Mouse (Mus musculus): ENCODE data around the gene Mical2.

Mical2 gene

DNA sequence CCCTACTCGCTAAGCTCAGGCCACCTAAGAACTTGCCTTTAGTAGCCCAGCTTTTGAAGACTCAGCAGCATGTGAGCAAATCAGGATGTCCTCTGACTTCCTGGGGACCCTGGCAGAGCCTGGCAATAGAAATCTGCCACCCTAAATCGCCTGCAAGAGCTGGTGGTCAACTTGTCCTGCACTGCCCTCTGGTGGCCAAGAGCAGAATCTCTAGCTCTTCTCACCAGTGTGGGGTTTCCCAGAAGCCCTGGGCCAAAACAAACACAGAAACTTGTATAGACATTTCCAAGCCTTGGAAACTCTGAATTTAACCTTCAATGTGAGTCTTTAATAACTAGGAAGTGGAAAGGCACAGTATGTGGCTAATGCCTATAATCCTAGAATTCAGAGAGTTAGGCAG, 143.4 kb downstream of the Mical2 start:
- DNase-seq, result peak; percentile 81

DNA sequence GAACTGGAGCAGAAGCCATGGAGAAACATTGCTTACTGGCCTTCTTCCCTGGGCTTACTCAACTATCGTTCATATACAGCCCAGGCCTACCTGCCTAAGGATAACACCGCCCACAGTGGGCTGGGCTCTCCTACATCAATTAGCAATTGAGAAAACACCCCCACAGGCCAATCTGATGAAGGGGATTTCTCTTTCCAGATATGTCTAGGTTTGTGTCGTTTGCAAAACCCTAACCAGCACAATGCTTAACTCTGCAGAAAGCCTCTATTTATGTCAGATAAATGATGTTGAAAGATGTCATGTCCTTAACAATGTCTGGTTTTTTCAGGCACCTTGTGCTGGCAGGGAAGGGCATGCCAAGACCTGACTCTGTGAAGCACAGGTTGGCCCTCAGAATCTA, 144.3 kb downstream of the Mical2 start:
- DNase-seq, result no peak

DNA sequence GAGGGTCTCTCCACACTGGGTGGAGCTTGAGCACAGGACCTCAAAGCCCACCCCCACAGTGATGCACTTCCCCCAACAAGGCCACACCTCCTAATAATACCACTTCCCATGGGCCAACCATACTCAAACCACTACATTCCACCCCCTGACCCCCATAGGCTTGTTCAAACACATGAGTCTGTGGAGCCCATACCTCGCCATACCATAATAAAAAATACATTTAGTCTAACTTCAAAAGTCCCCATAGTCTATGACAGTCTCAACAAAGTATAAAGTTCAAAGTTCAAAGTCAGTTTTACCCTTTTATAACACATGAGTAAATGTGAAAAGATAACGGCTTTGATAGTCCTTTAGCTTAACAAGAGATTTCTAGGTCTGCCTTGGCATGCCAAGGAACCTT, 145.7 kb downstream of the Mical2 start:
- no peak for DNase-seq

DNA sequence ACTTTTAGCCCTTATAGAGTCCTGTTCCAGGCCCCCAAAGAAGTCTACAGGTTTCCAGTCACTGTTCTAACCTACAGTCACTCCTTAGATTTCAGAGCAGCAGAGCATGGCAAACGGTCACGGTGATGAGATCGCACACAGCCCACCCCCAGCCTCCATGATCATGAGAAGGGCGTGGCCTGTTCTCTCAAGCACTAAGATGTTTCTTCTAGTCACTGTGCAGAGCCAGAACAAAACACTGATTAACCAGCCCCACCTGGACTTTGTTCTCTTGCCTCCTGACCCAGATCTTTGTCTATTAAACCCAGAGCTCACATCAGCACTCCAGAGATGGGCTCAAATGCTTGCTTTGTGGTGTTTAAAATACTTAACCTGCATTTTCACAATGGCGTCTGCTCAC, 148.4 kb downstream of the Mical2 start:
- no peak for DNase-seq

DNA sequence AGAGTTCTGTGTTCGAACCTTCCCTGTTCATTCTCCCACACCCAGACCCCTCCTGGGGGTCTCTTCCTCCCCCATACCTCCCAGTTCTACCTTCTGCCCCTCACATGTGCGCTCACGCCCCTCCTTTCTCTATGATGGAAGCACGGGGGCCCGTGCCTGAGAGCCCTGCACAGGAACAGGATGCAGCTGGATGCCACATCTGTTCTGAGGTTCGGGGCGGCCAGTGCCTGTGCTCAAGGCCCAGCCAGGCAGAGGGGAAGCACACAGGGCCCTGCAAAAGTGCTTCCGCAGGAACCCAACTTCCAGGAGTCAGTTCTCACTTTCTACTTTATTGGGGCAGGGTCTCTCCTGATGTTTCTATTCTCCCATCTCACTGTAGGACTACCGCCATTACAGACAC, 149.4 kb downstream of the Mical2 start:
- DNase-seq, result no peak

DNA sequence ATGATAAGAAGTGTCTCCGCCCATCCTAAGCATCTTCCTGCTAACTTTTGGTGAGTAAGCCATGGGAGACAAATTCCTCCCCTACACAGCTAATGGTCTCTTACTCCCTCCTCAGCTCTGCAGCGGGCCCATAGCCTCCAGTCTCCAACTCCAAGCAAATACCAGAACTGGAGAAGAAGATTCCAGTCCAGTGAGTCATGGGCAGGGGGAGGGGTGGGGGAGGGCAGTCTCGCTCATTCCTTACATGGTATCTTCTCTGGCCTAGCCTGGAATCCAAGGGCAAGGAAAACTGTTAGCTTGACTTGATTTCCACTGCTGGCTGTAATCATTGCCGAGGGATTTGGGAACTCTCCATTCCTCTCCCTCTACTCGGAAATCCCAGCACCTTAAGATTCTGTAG, 150.2 kb downstream of the Mical2 start:
- DNase-seq, result no peak

DNA sequence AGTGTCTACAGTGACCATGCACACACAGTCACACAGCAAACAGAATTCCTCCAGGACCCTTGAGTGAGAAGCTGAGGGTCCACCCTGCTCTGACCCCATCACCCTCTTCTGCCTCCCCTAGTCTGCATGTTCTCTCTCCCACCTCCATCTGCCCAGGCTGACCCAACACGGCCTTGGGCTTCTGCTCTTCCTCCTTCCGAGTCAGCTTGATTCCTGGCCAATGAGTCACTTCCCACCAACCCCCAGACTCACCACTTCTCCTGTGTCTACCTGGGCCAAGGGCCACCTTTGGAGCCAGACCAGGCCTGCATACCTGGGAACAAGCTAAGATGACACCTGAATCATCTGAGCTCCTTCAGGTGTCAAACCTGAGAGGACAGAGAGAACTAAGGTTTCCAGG, 151.0 kb downstream of the Mical2 start:
- DNase-seq, result no peak

DNA sequence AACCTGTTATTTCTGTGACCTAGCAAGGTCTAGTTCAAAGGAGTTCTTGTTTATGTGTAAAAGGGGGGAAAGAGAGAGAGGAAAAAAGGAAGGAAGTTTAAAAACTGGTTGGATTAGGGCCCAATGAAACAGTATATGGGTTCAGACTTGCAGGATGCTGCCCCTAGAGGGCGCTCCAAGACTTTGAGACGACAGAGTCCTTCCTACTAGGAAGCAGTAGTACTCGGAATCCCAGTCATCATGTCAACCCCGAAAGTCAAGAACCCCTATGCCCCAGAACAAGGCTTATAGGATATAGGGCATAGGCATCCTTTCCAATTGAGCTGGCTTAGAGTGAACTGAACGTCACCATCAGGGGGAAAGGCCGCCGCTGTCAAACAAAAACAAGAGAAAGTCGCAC, 151.7 kb downstream of the Mical2 start:
- DNase-seq, result peak; percentile 59

DNA sequence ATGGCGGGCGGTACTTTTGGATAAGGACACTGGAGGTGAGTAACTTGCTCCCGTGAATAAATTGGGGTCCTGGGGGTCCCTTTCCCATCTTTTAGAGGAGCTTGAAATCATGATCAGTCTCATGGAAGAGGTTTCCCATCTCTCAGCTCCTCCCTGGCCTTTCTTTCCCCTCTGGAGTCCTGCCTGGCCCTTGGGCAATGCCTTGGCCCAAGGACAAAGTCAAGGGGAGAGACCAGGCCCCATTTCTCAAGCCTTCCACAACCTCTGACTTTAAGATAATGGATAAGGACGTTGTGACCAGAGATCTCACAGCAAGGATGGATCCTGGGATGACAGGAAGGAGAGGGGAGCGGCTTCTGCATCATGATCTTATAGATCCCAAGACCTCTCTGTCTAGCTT, 152.4 kb downstream of the Mical2 start:
- no peak for DNase-seq

DNA sequence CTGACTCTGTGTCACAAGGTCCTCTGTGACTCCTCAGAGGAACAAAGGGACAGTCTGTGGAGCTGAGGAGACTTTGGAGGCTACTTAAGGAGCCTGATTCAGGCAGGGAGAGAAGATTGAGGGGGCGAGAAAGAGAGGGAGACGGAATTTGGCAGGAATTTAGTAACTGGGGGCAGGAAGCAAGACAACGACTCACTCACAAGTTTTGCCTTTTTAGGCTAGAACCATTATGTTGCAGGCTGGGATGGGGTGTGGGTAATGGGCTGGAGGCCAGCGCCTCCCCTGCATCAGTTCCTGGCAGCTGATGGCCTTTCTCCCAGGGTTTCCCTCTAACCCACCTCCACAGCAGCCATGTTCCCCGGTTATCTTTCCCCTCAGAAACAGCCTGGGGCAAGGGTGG, 152.8 kb downstream of the Mical2 start:
- DNase-seq, result no peak

DNA sequence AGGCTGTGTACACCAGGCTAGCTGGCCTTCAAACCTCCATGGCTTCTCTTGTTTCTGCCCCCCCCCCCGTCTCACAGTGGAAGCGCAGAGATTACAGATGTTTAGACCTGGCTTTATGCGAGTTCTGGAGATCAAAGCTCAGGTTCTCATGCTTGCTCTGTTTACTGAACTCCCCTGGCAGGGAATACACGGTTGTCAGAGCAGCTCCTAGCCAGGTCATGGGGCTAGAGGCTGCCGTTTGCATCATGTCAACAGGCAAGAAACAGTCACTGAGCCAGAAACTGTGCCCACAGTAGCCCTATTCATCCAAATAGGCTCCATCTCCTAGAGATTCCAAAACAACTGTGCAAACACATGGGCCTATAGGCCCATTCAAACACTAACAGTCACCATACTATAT, 160.9 kb downstream of the Mical2 start:
- DNase-seq, result no peak

DNA sequence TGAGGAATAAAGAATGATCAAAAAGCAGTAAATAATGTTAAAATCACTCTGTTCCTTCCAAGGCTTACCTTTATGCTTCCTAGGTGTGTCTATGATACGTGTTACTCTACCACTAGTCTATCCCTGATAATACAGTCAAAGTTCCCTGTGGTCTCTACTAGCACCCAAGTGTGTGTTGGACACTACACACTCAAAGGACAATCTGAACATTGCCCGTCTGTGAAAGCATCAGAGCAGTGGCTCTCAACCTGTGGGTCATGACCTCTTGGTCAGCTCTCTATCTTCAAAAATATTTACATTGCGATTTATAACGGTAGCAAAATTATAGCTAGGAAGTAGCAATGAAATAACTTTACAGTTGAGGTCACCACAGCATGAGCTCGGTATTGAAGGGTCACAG, 162.2 kb downstream of the Mical2 start:
- no peak for DNase-seq

DNA sequence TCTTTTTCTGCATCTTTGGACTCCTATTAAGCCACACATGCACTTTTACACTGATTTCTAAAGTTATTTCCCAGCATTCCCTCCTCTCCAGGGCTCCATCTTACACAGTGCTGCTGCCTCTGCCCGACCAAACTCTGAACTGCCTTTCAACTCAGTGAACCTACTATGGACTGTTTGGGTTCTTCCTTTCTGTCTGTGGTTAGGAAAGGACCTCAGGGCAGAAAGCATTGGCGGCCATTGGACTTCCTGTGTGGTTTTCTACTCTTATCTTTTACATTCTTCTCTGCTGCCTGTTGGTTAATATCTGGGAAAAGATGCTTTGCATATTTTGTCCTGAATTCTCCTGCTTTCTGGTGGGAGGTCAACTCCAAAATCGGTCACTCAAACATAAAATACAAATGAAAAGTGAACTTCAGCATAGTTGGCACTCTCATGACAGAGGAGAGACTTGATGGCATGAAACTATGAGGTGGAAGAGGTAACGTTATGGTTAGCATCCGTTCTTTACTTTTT, 162.8 kb downstream of the Mical2 start:
- DNase-seq, result no peak

DNA sequence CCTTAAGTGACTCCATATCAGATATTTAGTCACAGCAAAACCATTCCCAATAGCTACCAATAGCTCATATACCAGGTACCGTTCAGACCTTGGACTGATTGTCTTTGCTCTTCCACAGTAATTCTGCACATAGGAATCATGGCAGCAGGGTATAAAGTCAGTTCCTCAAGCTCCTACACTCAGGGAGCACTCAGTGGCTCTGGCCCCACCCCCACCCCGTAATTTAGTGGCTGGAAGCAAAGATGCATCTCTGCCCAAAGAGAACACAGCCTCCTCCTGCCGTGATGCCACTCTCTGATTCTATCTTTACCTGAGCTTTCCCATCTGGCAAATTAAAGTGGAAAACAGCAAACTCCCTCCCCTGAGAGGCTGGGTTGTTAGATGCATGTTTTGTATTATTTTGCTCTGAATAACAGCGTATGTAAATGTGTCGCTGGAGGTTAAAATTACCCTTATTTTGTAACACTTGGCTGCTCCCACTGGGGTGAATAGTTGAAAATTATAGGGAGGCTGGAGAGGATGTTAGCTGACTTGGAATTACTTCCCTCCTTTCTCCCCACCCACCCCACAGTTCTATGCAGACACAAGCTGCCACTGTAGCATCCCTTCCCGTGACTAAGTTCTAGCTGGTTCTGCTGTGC, 164.1 kb downstream of the Mical2 start:
- DNase-seq, result no peak

DNA sequence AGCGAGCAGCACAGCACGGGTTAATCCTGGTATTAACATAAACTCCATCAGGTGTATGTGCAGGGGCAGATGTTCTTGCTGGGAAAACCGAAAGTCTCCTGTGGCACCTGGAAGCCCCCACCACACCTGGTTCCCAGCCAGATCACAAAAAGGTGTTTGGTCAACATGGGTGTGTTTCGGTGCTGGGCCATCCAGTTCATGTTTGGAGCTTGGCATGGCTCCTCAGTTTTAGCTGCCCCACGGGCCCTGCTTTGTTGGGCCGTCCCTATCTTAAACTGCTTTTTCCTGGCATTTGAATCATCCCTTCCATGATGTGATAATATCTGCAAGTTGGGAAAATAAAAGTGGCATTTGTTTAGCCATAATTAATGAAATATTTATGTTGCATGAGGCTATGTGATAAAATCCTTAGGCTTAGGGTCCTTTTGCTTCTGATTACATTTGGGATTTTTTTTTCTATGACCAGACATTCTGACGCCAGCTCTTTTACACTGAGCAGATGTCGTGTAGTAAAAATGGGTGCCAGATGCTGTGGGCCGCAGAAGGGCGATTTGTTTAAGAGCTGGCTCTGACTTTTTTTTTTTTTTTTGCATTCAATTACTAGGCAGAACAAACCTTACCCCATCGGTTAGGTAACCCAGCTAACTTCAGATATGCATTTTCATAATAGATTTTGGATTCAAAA, 164.7 kb downstream of the Mical2 start:
- no peak for DNase-seq

DNA sequence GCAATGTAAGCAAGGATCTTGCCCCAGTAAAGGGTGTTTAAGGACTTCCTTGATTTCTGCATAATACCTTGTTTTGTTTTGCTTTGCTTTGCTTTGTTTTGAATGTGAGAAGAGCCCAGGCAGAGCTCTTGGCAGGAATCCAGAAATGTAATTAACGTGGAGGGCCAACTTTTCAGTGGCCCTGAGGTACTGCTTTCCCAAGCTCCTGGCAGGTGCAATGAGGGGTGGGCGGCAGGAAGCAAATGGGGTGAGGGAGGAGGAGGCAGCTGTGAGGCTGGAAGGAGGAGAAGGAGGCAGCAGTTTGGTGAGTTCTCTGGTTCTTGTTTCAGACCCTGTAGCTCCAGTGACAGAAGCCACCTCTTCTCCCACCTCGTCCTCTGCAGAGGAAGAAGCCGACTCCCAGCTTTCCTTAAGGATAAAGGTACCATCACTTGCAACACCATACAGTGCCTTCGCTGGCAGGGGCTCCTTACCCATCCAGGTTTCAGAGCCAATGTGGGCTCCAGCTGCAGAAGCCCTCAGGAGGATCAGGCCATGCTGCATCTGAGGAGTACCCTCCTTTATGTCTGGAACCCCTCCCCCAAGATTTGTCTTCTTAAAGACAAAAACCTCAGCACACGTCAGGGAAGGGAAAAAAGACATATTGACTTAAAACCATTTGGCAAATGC, 165.4 kb downstream of the Mical2 start:
- DNase-seq, result no peak

DNA sequence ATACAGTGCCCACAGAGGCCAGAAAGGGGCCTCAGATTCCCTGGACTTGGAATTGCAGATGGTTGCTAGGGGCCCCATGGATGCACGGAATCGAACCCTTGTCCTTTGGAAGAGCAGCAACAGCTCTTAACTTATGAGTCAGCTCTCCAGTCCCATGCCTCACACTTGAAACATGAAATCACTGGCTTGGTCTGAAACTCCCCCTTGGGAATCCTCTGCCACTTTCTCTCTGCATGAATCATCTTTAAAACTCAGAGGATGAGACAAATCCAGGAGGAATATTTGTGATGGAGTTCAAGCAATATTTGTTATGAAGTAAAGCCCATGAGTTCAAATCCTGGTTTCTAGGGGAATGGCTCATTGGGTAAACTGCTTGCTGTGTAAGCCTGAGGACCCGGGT, 172.1 kb downstream of the Mical2 start:
- DNase-seq, result no peak

DNA sequence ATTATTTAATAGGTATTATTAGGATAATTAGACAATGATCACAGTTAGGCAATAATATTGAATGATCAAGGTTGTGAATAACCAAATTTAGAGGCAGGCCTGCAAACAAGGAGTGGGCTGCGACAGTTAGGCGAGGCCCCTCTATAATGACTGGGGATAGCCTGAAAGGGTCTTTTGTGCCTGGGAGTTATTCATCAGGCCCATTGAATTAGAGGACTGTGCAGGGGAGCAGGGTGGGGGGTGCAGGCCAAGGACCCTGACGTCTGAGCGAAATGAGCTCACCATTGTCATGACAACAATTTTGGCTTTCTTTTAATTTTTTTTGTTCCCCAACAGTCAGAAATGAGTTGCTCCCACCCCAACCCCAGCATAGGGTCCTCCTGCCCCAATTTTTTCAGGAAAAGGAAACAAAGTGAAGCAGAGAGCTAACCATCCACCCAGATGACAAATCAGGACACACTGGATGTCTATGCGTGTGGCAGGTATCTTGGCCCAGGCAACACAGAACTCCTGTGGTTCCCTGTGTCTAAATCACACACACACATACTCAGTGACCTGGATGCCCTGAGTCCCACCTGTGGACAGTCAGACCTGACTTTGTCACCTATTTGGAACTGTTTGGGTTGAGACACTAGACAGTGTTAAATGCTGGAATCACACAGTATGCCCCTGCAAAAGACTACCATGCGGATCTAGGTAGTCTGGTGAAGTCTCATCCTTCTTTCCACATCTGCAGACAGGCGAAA, 173.9 kb downstream of the Mical2 start:
- no peak for DNase-seq

DNA sequence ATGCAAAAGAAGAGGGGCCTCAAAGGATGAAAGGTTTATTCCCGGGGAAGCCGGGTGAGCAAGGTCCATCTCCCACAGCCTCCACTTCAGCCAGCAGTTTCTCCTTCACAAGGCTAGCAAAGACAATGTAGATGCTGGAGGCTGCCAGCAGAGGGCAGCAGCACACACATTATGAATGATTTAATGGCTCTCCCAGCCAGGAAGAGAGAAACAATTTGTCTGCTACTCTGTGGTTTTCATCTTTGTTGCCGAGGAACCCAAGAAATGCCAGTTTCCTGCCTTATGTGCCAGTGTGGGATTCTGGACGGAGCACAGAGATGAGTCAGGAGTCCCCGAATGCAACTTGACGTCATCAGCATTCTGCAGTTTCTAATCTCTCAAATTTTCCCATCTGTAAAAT, 174.5 kb downstream of the Mical2 start:
- DNase-seq, result peak; percentile 73

DNA sequence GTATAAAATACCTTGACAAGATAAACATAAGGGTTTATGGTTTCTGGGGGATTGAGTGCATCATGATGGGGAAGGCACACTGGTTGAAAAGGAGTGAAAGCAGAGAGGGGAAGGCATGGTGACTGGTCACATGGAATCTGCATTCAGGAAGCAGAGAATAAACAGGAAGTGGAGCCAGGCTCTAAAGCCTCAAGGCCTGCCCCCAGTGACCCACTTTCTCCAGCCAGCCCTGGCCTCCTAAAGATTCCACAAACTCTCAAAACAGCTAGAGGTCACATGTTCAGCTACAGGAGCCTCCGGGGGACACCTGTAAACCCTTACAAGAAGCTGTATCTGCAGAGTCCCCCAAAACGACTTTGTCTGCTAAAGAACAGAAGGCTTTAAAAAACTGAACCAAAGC, 179.4 kb downstream of the Mical2 start:
- no peak for DNase-seq

DNA sequence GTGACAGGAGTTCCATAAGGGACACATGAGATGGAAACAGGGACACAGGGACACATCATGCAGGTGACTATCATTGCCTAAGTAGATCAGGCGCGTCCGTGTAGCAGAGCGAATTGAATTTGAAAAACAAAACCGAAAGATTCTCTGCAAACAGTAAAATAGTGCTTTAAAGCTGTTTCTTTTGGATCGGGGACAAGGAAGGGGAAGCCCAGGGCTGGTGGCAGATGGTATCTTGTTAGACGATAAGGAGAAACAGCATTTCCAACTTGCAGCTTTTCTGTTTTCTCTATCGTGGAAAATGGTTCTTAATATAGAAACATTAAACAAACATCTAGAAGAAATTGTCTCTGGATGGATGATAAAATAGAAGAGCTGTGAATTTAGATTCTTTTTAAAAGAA, 179.9 kb downstream of the Mical2 start:
- DNase-seq, result no peak

DNA sequence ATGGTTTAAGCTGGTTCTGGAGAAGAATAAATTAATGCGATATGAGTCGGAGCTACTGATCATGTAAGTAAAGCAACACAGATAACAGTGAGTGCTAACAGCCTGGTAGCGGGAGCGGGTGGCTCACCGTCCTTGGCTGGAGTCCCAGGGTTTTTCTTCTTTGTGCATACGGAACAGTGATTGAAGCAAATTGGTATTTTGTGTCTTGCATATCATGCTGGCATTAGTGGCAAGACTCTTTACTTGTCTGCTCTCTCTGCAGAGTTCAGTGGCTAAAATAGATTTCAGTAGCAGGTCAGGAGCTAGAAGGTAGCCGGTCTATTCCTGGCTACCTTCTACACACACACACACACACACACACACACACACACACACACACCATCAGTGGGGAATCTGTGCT, 181.9 kb downstream of the Mical2 start:
- no peak for DNase-seq

DNA sequence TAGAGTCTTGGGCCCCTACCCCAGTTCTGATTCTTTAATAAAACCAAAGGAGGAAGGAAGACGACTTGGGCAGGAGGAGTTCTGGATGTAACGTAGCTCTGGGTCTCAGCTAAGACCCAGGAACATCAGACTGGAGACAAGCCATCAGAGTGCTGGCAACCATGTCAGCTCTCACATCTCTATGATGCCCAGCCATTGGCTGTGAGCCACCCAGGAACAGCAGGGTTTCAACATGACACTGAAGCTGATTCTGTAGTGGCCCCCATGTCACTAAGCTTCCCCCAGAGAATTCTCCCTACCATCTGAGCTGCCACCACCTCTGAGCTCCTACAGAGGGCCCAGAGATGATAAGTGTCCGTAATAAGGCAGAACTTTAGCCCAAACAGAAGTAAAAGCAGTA, 184.3 kb downstream of the Mical2 start:
- no peak for DNase-seq

DNA sequence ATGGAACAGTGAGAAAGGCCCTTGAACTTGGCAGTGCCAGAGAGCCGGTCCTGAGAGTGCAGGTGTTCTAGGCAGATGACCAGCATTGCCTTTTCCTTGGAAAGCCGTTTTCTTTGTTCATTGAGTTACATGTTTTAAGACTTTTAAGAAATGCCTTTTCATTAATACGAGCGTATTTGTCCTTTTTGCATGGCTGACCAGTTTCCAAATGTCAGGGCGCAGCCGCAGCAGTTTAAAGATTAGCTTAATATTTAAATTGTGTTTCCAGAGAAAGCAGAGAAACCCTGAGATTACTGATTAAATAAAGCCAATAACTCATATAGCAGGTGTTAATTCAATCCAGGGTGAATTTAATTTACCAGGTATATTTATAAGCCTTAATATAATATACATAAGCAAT, 187.6 kb downstream of the Mical2 start:
- DNase-seq, result no peak

Data from cerebellum, adult 11 months (tissue).